Mouse (Mus musculus) spleen, adult 2 months (tissue): ENCODE measurements around the gene Cfap20. TPM values are rescaled to one million over a fixed set of nuclear protein-coding genes. Genes with fewer than 3 reads are reported as not detected.

ENCODE experiments used
- DNase-seq, 2 experiments: peaks; one replicate each; pipeline versions ENCODE4 v3.0.0 to v3.0.0-alpha.2; 2012 to 2021; ENCODE audit warnings: low spot score in 2 of 2, low read depth in 1 of 2
- H3K27ac ChIP-seq: fragments of 200-500 bp; 2 replicates; pipeline ENCODE4 v1.5.1; 2012; ENCODE audit warnings: low read length, inconsistent platforms; ENCODE audit not compliant: insufficient read depth
- H3K27me3 ChIP-seq: fragments of 200-500 bp; 2 replicates; pipeline ENCODE4 v1.6.1; 2012; ENCODE audit warnings: mild to moderate bottlenecking, moderate library complexity, low read length, inconsistent platforms; ENCODE audit not compliant: control insufficient read depth, insufficient read depth
- H3K36me3 ChIP-seq: fragments of 200-500 bp; 2 replicates; pipeline ENCODE4 v1.6.1; 2012; ENCODE audit warnings: mild to moderate bottlenecking, low read length, inconsistent platforms; ENCODE audit not compliant: control insufficient read depth, insufficient read depth
- H3K4me1 ChIP-seq: fragments of 200-500 bp; 2 replicates; pipeline ENCODE4 v1.6.1; 2011; ENCODE audit warnings: inconsistent platforms; ENCODE audit not compliant: control insufficient read depth, insufficient read depth, insufficient read length
- H3K4me3 ChIP-seq: fragments of 200-500 bp; 2 replicates; pipeline ENCODE4 v1.5.1; 2011; ENCODE audit warnings: mild to moderate bottlenecking, inconsistent platforms; ENCODE audit not compliant: insufficient read depth, insufficient read length; ENCODE audit errors: extremely low read depth
- CTCF ChIP-seq: fragments of 200-500 bp; IDR thresholded peaks from 2 replicates; pipeline ENCODE4 v1.5.1; 2011; ENCODE audit warnings: mild to moderate bottlenecking, inconsistent platforms; ENCODE audit not compliant: insufficient read depth, insufficient read length, insufficient replicate concordance; ENCODE audit errors: extremely low read depth
- POLR2A ChIP-seq: fragments of 200-500 bp; IDR thresholded peaks from 2 replicates; pipeline ENCODE4 v1.6.1; 2011; ENCODE audit warnings: low read depth, low read length, inconsistent platforms
- WGBS: fragments of 180-500 bp; shearing (Covaris S2); methylation state at CpG from one replicate; pipeline ENCODE4 v1.1.7; 2018; 5-methylcytosine and 5-hydroxymethylcytosine counted together
- polyA plus RNA-seq: library from polyadenylated mRNA; depleted of rRNA; stranded (reverse); fragments of >200 nt; gene quantifications from 2 replicates; pipeline ENCODE4 v1.2.3, GENCODE M21; 2012

The Cfap20 gene
- polyA plus RNA-seq, 1 experiment, result 21.7 TPM

DNA sequence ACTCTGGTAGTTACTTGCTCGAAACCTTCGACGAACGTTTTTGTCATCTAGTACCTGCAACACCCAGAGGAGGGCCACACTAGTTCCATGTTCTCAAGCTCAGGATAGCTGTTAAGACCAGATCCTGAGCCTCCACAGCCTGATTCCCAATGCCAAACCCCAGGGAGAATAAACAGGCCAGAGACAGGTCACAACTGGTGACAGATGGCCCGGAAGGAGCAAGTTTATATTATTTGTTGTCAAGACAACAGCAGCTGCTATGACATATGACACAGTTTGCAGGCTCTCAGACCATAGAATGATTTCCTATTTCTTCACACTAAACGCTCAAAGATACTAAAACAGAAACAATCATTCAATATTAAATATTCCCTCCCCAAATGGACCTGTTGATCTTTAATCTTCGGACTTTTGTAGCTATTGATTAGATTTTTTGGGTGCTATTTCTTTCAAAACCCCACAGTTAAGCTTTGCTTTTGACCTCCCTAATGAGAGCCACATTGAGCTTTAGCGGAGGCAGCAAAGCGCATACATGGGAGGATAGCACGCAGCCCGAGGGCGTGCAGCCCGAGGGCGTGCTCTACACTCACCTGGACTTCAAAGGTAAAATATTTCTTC is 12.4 kb downstream of the Cfap20 start:
- DNase-seq, result no peak
- peaks cover 20% of the 10 kb centered on the region for H3K36me3 ChIP-seq
- no peaks in the 10 kb centered on the region for H3K27me3 ChIP-seq
- no peak overlapping the region for H3K27ac ChIP-seq
- no peak overlapping the region for H3K4me3 ChIP-seq
- TF ChIP-seq CTCF (no peak), POLR2A (no peak)
- no peaks in the 10 kb centered on the region for H3K4me1 ChIP-seq
- 94% methylated on average over 14 of the region's 14 CpGs for WGBS

DNA sequence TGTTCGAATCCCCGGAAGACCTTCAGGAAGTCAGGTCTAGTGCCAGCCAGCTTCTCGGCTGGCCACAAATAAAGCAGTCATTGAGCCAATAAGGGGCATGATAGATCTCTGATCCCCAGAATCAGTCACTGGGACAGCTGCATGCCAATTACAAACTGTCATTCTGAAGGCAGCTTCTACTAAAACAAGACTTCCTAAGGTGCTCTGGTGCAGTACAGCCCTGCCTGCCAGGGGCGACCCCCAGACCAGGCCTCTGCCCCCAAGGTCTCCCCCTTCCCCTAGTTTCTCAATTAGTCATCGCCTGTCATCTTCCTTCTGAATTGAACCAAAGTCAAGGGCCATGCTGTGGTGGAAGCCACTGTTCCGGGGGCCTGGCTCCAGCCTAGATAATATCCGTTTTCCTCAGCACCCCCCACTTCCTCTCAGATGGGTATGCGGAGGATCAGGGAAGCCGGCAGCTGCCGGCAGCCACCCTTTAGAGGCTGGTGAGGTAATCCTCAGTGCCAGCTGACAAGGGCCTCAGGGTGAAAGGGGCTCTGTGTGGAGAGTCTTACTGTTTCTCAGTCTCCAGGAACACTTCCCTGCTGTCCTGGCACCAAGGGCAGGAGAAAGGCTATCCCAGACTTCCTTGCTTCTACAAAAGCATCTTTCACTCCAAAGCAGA is 23.2 kb downstream of the Cfap20 start:
- H3K36me3 ChIP-seq, result no peaks in the 10 kb centered on the region
- TF ChIP-seq CTCF, result no peak
- no peak for TF ChIP-seq POLR2A
- H3K4me3 ChIP-seq, result no peak overlapping the region
- H3K4me1 ChIP-seq, result no peaks in the 10 kb centered on the region
- no peak for DNase-seq
- 27% methylated on average over 10 of the region's 10 CpGs for WGBS
- H3K27me3 ChIP-seq, result no peaks in the 10 kb centered on the region
- no peak overlapping the region for H3K27ac ChIP-seq

DNA sequence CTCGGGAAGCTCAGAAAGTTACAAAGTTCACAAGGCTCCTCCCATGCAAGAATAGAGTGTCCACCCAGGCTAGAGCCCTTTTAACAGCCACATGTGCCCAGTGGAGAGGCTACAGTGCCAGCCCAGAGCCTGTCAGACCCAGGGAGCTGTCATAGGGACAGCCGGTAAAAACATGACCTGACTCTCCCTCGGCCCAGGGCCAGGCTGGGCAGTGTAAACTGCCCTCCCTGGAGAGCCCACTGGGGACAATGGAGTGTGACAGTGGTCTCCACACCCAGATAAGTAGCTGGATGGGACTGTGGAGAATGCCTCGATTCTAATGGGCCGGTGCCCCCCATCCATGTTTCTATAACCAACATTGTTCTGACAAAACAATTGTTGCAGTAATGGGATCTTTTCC is 25.2 kb downstream of the Cfap20 start:
- H3K27ac ChIP-seq, result no peak overlapping the region
- H3K4me1 ChIP-seq, result no peaks in the 10 kb centered on the region
- 84% methylated on average over 5 of the region's 5 CpGs for WGBS
- no peaks in the 10 kb centered on the region for H3K36me3 ChIP-seq
- DNase-seq, result no peak
- no peaks in the 10 kb centered on the region for H3K27me3 ChIP-seq
- no peak overlapping the region for H3K4me3 ChIP-seq
- TF ChIP-seq POLR2A (no peak), CTCF (no peak)

DNA sequence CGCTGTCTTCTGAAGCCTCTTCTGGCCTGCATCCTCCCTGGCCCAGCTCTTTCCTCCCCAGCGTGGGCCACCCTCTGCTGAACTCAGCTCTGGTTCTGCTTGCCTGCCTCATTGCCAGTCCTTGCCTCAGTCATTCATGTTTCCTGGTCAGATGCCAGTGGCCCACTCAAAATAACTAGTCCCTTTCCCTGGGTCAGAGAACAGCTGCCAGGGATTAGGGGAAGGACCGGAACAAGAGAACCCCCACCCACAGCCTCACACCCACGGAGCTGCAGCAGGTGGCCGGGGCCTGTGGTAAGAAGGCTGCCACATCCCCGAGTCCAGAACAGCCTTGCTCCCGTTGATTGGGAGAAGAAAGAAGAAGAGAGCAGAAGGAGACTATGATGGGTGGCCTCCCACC is 33.6 kb downstream of the Cfap20 start:
- no peaks in the 10 kb centered on the region for H3K4me1 ChIP-seq
- no peak overlapping the region for H3K27ac ChIP-seq
- DNase-seq, result no peak
- no peaks in the 10 kb centered on the region for H3K36me3 ChIP-seq
- no peak overlapping the region for H3K4me3 ChIP-seq
- 58% methylated on average over 7 of the region's 7 CpGs for WGBS
- H3K27me3 ChIP-seq, result no peaks in the 10 kb centered on the region
- TF ChIP-seq CTCF, result no peak
- TF ChIP-seq POLR2A, result no peak

DNA sequence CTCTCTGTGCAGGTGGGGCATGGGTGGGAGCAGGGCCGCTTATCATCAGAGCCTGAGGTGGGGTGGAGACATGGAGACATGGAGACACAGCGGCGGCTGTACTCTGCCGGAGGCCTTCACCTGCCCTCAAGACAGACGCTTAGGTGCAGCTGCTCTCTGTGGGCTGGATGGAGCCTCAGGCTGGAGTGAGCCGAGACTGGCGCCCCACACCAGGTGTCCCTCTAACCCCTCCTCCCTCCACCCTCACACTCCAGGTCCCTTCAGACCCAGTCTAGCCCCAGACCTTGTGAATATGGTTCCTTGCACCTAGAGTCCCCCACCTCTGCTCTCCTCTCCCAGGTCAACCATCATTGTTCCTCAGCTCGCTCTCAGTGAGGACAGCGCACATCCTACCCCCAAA is 35.5 kb downstream of the Cfap20 start:
- no peak overlapping the region for H3K27ac ChIP-seq
- H3K4me1 ChIP-seq, result no peaks in the 10 kb centered on the region
- no peak for TF ChIP-seq POLR2A
- no peak for TF ChIP-seq CTCF
- no peak overlapping the region for H3K4me3 ChIP-seq
- 89% methylated on average over 9 of the region's 9 CpGs for WGBS
- no peak for DNase-seq
- H3K36me3 ChIP-seq, result no peaks in the 10 kb centered on the region
- H3K27me3 ChIP-seq, result no peaks in the 10 kb centered on the region

DNA sequence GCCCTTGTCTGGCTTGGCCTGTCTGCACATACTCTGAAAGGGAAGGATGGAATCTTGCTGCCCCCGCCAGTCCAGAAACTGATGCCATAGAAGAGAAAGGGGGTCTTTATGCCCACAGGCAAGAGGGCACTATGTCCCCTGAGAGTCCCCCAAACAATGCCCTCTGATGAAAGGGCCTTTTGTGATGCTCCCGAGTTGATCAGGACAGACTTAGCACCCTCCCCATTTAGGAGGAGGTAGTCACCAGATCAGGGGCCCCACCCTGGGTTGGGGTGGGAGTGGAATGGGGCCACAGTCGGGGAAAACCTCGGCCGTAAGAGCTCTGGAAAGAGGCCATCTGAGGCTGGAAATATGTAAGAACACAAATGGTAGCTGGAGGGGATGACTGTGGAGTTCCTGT is 37.5 kb downstream of the Cfap20 start:
- H3K4me1 ChIP-seq, result no peaks in the 10 kb centered on the region
- H3K4me3 ChIP-seq, result no peak overlapping the region
- TF ChIP-seq CTCF (no peak), POLR2A (no peak)
- WGBS, result 84% methylated on average over 5 of the region's 5 CpGs
- no peaks in the 10 kb centered on the region for H3K27me3 ChIP-seq
- no peaks in the 10 kb centered on the region for H3K36me3 ChIP-seq
- no peak for DNase-seq
- no peak overlapping the region for H3K27ac ChIP-seq

DNA sequence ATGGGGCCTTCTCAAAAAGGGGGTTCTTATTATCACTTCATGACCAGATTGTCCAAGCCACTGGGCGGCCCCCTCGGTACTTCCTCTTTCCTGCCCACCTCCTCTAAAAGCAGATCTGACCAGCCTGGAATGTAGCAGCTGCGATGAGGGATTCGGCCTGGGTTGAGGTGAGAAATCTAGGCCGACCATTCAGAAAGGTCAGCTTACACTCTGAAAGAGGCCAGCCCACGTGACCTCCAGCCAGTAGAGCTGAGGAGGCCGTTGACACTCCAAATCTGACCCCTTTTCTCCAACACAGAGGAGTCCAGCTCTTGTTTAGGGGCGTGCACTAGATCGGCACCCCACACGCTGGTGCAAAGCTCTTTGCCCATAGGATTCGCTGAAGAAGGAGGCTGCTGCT is 37.9 kb downstream of the Cfap20 start:
- H3K27ac ChIP-seq, result no peak overlapping the region
- TF ChIP-seq POLR2A (no peak), CTCF (no peak)
- 77% methylated on average over 11 of the region's 11 CpGs for WGBS
- H3K4me1 ChIP-seq, result no peaks in the 10 kb centered on the region
- no peak overlapping the region for H3K4me3 ChIP-seq
- H3K36me3 ChIP-seq, result no peaks in the 10 kb centered on the region
- no peak for DNase-seq
- no peaks in the 10 kb centered on the region for H3K27me3 ChIP-seq
